Mouse (Mus musculus): ENCODE results near the gene Eftud2.

Gene Eftud2

GRCm38 (mm10) chr11:102879558-102879957 is 1.2 kb downstream of the Eftud2 start:
- no peak for DNase-seq (ENCODE audit: low read depth, low spot score)

DNA sequence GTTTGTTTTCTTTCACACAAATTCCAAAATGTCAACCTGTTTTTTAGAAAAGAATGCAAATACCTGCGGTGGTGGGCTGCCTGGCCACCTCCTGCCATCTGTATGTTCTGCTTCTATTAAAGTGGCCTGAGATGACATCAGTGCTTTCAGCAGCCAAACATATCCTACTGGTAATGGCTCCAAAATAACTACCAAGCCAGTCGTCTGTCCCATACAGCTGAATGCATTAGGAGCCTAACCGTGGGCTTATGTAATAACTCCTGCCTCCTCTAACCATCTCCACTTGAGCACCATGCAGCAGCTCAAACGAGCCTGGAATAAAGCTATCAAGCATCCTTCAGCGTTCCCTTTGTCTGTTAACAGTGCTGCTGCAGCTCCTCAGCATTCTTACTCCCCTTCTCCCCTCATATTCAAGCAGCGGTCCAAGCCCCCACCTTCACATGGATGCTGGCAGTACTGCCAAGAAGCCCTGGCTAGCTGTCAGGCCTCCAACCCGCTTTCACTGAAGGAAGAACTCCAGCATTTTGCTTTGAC is 5.9 kb downstream of the Eftud2 start:
- DNase-seq (ENCODE audit: low read depth, low spot score) = no peak

GRCm38 (mm10) chr11:102864272-102864671 is 16.5 kb downstream of the Eftud2 start:
- peak; percentile 56 for DNase-seq (ENCODE audit: low read depth, low spot score)

- no peak for DNase-seq (ENCODE audit: low read depth, low spot score)
These were observed 20.9 kb downstream of the Eftud2 start for GRCm38 (mm10) chr11:102859933-102860332.

DNA sequence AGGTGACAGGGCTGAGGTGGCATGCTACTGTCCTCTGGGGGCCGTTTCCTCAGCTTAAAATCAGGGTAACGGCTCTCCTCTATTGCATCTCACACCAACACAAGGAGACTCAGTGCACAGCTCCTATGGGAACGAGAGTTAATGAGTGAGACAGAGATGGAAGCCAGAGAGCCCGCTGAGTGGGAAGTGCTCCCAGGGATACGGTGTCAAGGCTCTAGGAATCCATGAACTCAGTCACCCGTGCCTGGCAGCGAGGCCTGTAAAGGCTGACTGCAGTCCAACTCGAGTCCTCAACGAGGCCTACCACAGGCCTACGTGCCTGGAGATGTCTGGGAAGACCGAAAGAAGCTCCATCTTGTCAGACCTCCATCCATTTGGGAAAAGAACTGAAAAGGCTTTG is 21.8 kb downstream of the Eftud2 start:
- no peak for DNase-seq (ENCODE audit: low read depth, low spot score)

- DNase-seq (ENCODE audit: low read depth, low spot score) = no peak
These were observed 24.8 kb downstream of the Eftud2 start for GRCm38 (mm10) chr11:102855941-102856340.

GRCm38 (mm10) chr11:102853760-102854159 is 27.0 kb downstream of the Eftud2 start:
- peak; percentile 70 for DNase-seq (ENCODE audit: low read depth, low spot score)

- DNase-seq (ENCODE audit: low read depth, low spot score) = peak; percentile 71
These were observed 28.9 kb downstream of the Eftud2 start for GRCm38 (mm10) chr11:102851883-102852282.

DNA sequence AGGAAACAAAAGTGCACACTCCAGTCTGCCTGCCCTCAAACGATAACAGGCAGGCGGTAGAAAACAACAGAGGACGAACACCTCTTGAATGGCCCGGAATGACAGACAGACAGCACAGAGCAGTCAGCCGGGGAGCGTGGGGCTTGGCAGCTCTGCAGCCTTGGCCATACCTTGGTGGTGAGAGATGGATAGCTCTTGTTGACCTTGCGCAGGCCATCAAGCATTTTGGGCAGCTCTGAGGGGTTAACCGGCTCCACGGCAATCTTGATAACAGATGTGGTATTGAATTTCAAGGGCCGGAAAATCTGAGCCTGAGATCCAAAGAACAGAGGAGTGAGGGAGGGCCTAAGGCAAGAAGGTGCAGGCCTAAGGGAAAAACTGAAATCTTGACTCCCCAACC is 34.9 kb downstream of the Eftud2 start:
- no peak for DNase-seq (ENCODE audit: low read depth, low spot score)

DNA sequence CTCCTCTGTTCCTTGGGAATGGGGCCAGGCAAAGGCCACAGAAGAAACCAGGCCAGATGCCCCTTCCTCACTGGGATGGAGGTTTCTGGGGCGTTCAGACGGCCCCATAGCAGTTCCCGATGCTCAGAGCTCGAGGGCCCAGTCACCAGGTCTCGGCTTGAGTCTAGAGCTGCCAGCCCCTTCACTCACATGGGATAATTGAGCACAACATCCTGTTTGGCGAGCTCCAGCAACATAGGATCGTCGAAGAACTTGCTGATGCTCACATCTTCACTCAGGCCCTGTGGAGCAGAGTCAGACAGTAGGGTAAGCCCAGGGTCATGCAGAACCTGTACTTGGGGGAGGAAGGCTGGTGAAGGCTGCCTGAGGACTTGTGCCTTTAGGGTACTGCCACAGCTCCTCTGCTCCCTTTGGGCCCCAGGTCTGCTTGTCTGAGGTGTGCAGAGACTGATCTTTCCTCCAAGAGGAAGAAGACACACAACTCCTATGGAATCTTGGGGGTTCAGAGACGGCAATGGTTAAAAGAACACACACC is 42.1 kb downstream of the Eftud2 start:
- DNase-seq (ENCODE audit: low read depth, low spot score) = no peak

DNA sequence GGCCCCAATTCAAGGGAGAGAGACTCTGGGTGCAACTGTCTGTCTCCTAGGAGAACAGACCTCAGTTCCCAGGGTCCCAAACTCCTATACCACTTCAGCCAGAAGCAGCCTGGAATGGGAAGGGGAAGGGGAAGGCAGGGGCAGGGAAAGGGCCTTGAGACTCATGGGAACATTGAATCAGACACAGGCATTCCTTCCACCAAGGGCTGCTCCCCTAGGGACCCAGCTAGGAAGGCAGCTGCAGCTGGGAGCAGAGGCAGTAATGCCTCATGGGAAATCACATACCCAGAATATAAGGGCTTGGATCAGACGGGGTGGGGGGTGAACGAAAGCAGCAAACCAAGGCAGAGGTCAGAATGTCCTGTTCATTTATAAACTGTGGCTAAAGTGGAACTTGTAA is 42.7 kb downstream of the Eftud2 start:
- DNase-seq (ENCODE audit: low read depth, low spot score) = no peak

DNA sequence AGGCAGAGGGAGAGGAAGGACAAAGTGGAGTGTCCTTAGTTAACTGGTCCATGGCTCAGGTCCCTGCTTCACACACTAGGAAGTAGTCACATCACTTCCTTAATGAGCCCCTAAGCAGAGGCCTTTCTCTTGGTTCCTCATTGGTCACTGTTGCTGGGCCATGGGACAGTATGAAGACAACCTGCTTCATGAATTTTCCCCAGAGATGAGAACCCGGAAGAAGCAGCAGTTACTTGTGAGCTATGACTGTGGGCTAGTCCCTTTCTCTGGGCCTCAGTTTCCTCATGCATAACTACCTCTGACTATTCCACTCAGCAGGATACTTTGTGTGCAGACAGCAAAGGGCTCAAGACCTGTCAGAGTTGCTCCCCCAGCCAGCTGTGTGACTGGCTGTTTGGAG is 43.4 kb downstream of the Eftud2 start:
- DNase-seq (ENCODE audit: low read depth, low spot score) = no peak

GRCm38 (mm10) chr11:102836146-102836545 is 44.6 kb downstream of the Eftud2 start:
- DNase-seq (ENCODE audit: low read depth, low spot score) = no peak

- no peak for DNase-seq (ENCODE audit: low read depth, low spot score)
These were observed 45.2 kb downstream of the Eftud2 start, which contains the start of gene Higd1b for GRCm38 (mm10) chr11:102835549-102835948. TSS of gene Higd1b (plus strand) at chr11:102835849.

GRCm38 (mm10) chr11:102834219-102834618 is 46.6 kb downstream of the Eftud2 start:
- no peak for DNase-seq (ENCODE audit: low read depth, low spot score)

- peak; percentile 30 for DNase-seq (ENCODE audit: low read depth, low spot score)
These were observed 48.0 kb downstream of the Eftud2 start for GRCm38 (mm10) chr11:102832700-102833297.

GRCm38 (mm10) chr11:102830276-102830675 is 50.5 kb downstream of the Eftud2 start:
- no peak for DNase-seq (ENCODE audit: low read depth, low spot score)

GRCm38 (mm10) chr11:102827097-102827496 is 53.7 kb downstream of the Eftud2 start:
- peak; percentile 31 for DNase-seq (ENCODE audit: low read depth, low spot score)

DNA sequence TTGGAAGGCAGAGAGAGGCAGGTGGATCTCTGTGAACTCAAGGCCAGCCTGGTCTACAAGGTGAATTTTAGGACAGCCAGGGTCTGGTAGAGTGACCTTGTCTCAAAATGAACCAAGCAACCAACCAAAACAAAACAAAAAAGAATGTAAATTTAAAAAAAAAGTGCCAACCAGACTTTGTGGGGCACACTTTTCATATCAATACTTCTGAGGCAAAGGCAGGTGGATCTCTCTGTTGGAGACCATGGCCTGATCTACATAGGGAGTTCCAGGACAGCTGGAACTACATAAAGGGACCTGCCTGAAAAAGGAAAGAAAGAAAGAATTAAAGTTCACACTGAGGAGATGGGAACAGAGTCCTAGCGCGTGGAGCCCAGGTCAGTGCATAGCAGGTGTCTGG is 54.3 kb downstream of the Eftud2 start:
- peak; percentile 81 for DNase-seq (ENCODE audit: low read depth, low spot score)

GRCm38 (mm10) chr11:102821231-102821630 is 59.6 kb downstream of the Eftud2 start:
- DNase-seq (ENCODE audit: low read depth, low spot score) = peak; percentile 91

DNA sequence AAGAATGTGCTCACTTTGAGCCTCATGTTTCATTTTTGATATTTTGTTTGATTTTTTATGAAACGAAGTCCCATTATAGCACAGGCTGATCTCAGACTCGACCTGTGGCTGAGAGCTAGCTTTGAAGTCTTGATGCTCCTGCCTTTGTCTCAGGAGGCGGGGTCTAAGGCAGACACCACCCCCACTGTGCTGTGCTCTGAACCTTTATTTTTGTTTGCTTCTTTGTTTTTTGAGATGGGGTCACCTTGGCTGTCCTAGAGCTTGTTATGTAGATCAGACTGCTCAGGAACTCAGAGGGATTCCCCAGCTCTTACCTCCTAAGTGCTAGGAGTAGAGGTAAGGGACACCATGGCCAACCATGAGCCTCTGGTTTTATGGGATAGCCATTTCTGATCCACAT is 60.4 kb downstream of the Eftud2 start:
- peak; percentile 100 for DNase-seq (ENCODE audit: low read depth, low spot score)

DNA sequence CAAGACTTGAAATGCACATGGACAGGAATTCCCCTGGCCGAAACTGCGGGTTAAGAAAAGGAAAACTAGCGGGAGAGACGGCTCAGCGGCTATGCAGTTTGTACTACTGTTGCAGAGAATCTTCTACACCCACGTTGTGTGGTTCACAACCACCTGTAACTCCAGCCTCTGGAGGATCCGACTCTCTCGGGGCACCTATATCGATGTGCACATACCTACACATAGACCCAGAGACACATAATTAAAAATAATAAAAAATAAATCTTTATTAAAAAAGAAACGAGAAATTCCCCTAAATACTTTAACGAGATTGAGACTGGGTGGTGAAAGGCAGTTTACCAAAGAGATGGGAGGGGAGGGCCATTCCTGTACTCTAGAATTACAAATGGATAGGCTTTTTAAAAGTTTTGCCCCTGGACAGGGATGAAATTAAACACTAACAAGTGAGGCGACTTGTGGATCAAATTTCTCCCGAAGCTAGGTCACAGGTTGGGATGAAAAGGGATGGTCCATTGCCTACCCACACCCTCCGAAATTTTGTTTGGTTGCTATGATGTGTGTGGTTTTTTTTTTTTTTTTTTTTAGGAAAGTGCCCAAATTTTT is 60.9 kb downstream of the Eftud2 start:
- DNase-seq (ENCODE audit: low read depth, low spot score) = peak; percentile 58

All from R1 (cell line).